Mouse (Mus musculus): ENCODE data around the gene Fdxr.

DNA sequence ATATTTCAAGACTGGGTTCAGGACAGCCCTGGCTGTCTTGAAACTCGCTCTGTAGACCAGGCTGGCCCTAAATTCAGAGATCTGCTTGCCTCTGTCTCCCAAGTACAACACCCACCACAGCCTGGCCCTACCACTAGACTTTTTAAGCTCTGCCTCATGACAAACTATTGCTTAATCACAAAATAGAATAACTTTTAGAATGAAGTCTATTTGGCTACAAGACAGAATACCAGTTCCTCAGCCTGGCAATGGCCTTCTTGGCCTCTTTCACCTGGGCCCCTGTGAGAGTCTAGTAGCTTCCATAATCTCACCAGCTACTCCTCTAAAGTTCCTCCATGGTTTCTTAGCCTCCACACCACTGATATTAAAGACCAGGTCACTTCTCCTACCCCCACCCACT lies 13.5 kb upstream of the Fdxr start:
- TF ChIP-seq CTCF (IDR thresholded peaks at IDR 0.05; ENCODE audit: borderline replicate concordance, control insufficient read depth, extremely low read depth, insufficient read depth, low read length, poor library complexity) (no peak), POLR2A (IDR thresholded peaks at IDR 0.05; ENCODE audit: control insufficient read depth, extremely low read depth, insufficient read depth, low read length, poor library complexity) (no peak)
